Mouse (Mus musculus) limb, embryonic 10.5 days (tissue): Measurements from ENCODE around the gene Trim38. TPM values are rescaled to one million over a fixed set of nuclear protein-coding genes. Genes with fewer than 3 reads are reported as not detected.
"Not testable (repeated sequence)": the region's sequence is repeated elsewhere in the genome, so short reads cannot be mapped to it uniquely, and the experiment has no call there.

ENCODE experiments used
- DNase-seq: peaks from one replicate; pipeline ENCODE4 v3.0.0-alpha.2; 2017; ENCODE audit warnings: low spot score
- H3K27ac ChIP-seq: fragments of 300-500 bp; sonication (generic); 2 replicates; pipeline ENCODE4 v1.5.1; 2016; ENCODE audit warnings: mild to moderate bottlenecking
- H3K27me3 ChIP-seq: fragments of 300-500 bp; sonication (generic); 2 replicates; pipeline ENCODE4 v1.6.1; 2016; ENCODE audit warnings: low read depth, mild to moderate bottlenecking; ENCODE audit not compliant: poor library complexity, severe bottlenecking
- H3K36me3 ChIP-seq: fragments of 300-500 bp; sonication (generic); 2 replicates; pipeline ENCODE4 v1.6.1; 2016; ENCODE audit warnings: mild to moderate bottlenecking, moderate library complexity
- H3K4me1 ChIP-seq: fragments of 300-500 bp; sonication (generic); 2 replicates; pipeline ENCODE4 v1.6.1; 2016
- H3K4me3 ChIP-seq: fragments of 300-500 bp; sonication (generic); 2 replicates; pipeline ENCODE4 v1.5.1; 2016; ENCODE audit warnings: mild to moderate bottlenecking, moderate library complexity
- H3K9me3 ChIP-seq: fragments of 300-500 bp; sonication (generic); replicated peaks from 2 replicates; pipeline ENCODE4 v1.6.1; 2016; ENCODE audit warnings: mild to moderate bottlenecking
- WGBS: fragments of 180-500 bp; shearing (Covaris S2); methylation state at CpG from one replicate; pipeline ENCODE4 v1.1.7; 2016; 5-methylcytosine and 5-hydroxymethylcytosine counted together
- polyA plus RNA-seq: library from polyadenylated mRNA; unstranded; fragments of >200 nt; fragmentation: Nextera tagmentation; extraction: Ambion mirVana; gene quantifications from 2 replicates; pipeline ENCODE4 v1.2.1, GENCODE M21; 2016

Trim38 gene
- polyA plus RNA-seq, 1 experiment from 2014 or later = not detected

- 2% methylated on average over 26 of the region's 27 CpGs for WGBS
- no peaks in the 10 kb centered on the region for H3K9me3 ChIP-seq
- H3K36me3 ChIP-seq = no peaks in the 10 kb centered on the region
- DNase-seq = no peak
- H3K27ac ChIP-seq = peak overlapping the region; percentile 92
- H3K4me3 ChIP-seq = peak overlapping the region; percentile 59
- H3K27me3 ChIP-seq = no peaks in the 10 kb centered on the region
- H3K4me1 ChIP-seq = peaks cover 35% of the 10 kb centered on the region
Measured at GRCm38 (mm10) chr13:23760240-23760971, 9.3 kb upstream of the Trim38 start.

DNA sequence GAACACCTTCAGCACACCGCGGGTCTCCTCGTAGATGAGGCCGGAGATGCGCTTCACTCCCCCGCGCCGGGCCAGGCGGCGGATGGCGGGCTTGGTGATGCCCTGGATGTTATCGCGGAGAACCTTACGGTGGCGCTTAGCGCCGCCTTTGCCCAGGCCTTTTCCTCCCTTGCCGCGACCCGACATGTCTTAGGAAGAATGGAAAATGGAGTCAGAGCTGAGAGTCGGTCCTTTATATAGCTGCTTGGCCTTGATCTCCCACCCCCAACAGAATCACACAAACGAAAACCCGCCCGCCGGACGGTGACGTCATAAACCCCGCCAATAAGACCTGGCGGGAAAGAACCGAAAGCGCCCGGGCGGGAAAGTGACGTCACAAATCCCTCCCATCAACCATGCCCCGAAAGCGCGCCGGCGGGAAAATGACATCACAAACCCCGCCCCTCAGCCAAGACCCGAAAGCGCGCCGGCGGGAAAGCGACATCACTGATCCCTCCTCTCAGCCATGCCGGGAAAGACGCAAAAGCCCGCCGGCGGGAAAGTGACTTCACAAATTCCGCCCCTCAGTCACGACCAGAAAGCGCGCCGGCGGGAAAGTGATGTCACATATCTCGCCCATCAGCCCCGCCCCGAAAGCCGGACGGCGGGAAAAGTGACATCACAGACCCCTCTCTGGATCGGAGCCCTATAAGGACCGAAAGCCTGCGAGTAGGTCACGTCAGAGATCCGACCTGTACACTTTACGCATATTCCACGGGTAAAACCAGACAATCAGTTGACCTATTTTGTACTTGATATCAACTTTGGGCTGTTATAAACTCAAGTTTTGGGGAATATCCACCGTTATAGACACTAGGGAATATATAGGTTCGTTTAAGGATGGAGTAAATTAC is 8.5 kb upstream of the Trim38 start, which contains the start of gene Hist1h4a:
Hist1h4a (minus strand) TSS at position 259 of the 893 bp plus-strand sequence.
- peaks cover 35% of the 10 kb centered on the region for H3K4me1 ChIP-seq
- H3K27ac ChIP-seq = peak within 1 kb of the TSS; percentile 92
- H3K36me3 ChIP-seq = no peaks in the 10 kb centered on the region
- peak within 1 kb of the TSS; percentile 59 for H3K4me3 ChIP-seq
- no peaks in the 10 kb centered on the region for H3K27me3 ChIP-seq
- under 1% methylated on average over 61 of the region's 72 CpGs for WGBS
- no peaks in the 10 kb centered on the region for H3K9me3 ChIP-seq
- DNase-seq = peak; percentile 100

DNA sequence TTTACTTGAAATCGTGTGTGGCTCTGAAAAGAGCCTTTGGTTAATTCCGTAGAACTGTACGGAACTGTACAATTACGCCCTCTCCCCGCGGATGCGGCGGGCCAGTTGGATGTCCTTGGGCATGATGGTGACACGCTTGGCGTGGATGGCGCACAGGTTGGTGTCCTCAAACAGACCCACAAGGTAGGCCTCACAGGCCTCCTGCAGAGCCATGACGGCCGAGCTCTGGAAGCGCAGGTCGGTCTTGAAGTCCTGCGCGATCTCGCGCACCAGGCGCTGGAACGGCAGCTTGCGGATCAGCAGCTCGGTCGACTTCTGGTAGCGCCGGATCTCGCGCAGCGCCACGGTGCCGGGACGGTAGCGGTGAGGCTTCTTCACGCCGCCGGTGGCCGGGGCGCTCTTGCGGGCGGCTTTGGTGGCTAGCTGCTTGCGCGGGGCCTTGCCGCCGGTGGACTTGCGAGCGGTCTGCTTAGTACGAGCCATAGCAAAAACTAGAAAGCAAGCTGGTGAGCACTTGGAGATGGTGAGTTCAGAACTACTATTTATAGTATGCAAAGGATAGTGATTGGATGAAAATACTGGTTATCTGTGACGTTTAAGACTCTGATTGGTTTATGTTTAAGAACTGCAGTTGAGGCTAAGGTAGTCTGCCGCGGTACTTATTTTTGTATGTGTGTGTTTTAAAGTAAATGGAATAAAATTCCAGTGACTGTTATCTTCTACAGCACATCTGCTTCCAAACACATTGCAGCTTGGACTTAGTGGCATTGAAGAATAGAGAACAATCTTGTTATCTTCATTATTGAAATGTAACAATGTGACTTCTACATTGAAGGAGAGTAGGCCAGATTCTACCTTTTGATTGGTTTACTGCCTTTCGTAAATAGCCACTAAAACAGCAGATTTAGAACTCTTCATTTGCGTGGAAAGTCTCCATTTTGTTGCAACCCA is 7.6 kb upstream of the Trim38 start, which contains the start of gene Hist1h3a:
Hist1h3a (minus strand) TSS at position 516 of the 951 bp plus-strand sequence.
- Histone ChIP-seq H3K4me1 (peaks cover 35% of the 10 kb centered on the region), H3K4me3 (peak within 1 kb of the TSS; percentile 59), H3K27ac (peak within 1 kb of the TSS; percentile 92)
- WGBS = under 1% methylated on average over 34 of the region's 52 CpGs
- H3K36me3 ChIP-seq, H3K9me3 ChIP-seq, H3K27me3 ChIP-seq: not testable (repeated sequence)
- peak; percentile 68 for DNase-seq

GRCm38 (mm10) chr13:23763242-23763585 is 6.5 kb upstream of the Trim38 start:
- Histone ChIP-seq H3K4me3 (peak overlapping the region; percentile 59), H3K4me1 (peaks cover 31% of the 10 kb centered on the region), H3K27me3 (no peaks in the 10 kb centered on the region), H3K27ac (peak overlapping the region; percentile 92), H3K36me3 (no peaks in the 10 kb centered on the region), H3K9me3 (no peaks in the 10 kb centered on the region)
- DNase-seq = no peak
- WGBS = 1% methylated on average over 10 of the region's 10 CpGs

DNA sequence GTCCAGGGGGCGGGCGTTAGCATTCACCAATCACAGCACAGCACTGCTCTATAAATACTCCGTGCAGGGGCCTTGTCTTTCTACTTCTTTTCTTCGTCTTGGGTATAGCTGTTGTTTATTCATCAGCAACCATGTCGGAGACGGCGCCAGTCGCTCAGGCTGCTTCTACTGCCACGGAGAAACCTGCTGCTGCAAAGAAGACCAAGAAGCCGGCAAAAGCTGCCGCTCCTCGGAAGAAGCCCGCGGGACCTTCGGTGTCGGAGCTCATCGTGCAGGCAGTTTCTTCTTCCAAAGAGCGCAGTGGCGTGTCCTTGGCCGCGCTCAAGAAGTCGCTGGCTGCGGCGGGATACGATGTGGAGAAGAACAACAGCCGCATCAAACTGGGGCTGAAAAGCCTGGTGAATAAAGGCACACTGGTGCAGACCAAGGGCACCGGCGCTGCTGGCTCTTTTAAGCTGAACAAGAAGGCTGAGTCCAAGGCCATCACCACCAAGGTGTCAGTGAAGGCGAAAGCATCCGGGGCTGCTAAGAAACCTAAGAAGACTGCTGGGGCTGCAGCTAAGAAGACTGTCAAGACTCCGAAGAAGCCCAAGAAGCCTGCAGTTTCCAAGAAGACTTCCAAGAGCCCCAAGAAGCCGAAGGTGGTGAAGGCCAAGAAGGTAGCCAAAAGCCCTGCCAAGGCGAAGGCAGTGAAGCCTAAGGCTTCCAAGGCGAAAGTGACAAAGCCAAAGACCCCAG is 6.0 kb upstream of the Trim38 start, which contains the start of gene Hist1h1a:
Hist1h1a (plus strand) TSS at position 81 of the 738 bp plus-strand sequence.
- Histone ChIP-seq H3K27me3 (no peaks in the 10 kb centered on the region), H3K27ac (peak within 1 kb of the TSS; percentile 92), H3K4me3 (peak within 1 kb of the TSS; percentile 59), H3K36me3 (no peaks in the 10 kb centered on the region), H3K9me3 (no peaks in the 10 kb centered on the region), H3K4me1 (peaks cover 31% of the 10 kb centered on the region)
- DNase-seq = peak; percentile 91
- WGBS = 4% methylated on average over 34 of the region's 34 CpGs

- Histone ChIP-seq H3K4me1 (peaks cover 31% of the 10 kb centered on the region), H3K4me3 (peak overlapping the region; percentile 59), H3K36me3 (no peaks in the 10 kb centered on the region), H3K9me3 (no peaks in the 10 kb centered on the region), H3K27ac (peak overlapping the region; percentile 92), H3K27me3 (no peaks in the 10 kb centered on the region)
- DNase-seq = peak; percentile 67
- WGBS = 38% methylated on average over 12 of the region's 12 CpGs
Measured at GRCm38 (mm10) chr13:23764324-23765171, 5.2 kb upstream of the Trim38 start.

DNA sequence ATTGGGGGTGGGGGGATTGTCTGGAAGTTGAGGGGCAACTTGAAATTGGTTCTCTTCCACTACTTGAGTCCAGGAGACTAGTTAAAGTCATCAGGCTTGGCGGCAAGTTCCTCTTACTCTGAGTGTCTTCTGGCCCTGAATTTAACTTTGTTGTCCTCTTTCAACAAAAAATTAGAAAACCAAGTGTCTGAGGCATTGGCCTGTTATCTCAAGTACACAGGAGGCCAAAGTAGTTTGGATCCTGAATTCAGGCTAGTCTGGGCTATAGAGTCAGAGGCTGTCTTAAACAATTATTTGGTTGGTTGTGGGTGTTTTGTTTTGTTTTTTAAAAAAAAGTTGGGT is 4.6 kb upstream of the Trim38 start:
- Histone ChIP-seq H3K4me1 (peaks cover 28% of the 10 kb centered on the region), H3K27me3 (no peaks in the 10 kb centered on the region), H3K9me3 (no peaks in the 10 kb centered on the region), H3K27ac (0 out of 2 replicates have a peak overlapping the region, but pooled peaks have one; percentile 92), H3K4me3 (peak overlapping the region; percentile 59), H3K36me3 (no peaks in the 10 kb centered on the region)
- no peak for DNase-seq
- WGBS = 74% methylated on average over 1 of the region's 1 CpGs

- DNase-seq = no peak
- no peak overlapping the region for H3K4me3 ChIP-seq
- no peaks in the 10 kb centered on the region for H3K36me3 ChIP-seq
- H3K4me1 ChIP-seq = peaks cover 27% of the 10 kb centered on the region
- no peaks in the 10 kb centered on the region for H3K27me3 ChIP-seq
- no peak overlapping the region for H3K27ac ChIP-seq
- no peaks in the 10 kb centered on the region for H3K9me3 ChIP-seq
Measured at GRCm38 (mm10) chr13:23766772-23767171, 2.9 kb upstream of the Trim38 start.

- Histone ChIP-seq H3K27me3 (no peaks in the 10 kb centered on the region), H3K27ac (no peak overlapping the region), H3K36me3 (no peaks in the 10 kb centered on the region), H3K4me3 (no peak overlapping the region), H3K4me1 (peaks cover 24% of the 10 kb centered on the region), H3K9me3 (no peaks in the 10 kb centered on the region)
- WGBS = 67% methylated on average over 5 of the region's 5 CpGs
- DNase-seq = no peak
Measured at GRCm38 (mm10) chr13:23768834-23769397, 797 bp upstream of the Trim38 start.

GRCm38 (mm10) chr13:23772561-23773313 is 3.0 kb downstream of the Trim38 start:
- DNase-seq = peak; percentile 69
- WGBS = 24% methylated on average over 21 of the region's 21 CpGs
- Histone ChIP-seq H3K9me3 (no peaks in the 10 kb centered on the region), H3K4me3 (peak overlapping the region; percentile 26), H3K27ac (peak overlapping the region; percentile 50; the same call in 1 of the 2 replicates), H3K27me3 (no peaks in the 10 kb centered on the region), H3K4me1 (peaks cover 12% of the 10 kb centered on the region), H3K36me3 (no peaks in the 10 kb centered on the region)
